Mouse (Mus musculus): Measurements from ENCODE around the gene Trmt1. TPM values are rescaled to one million over a fixed set of nuclear protein-coding genes. Genes with fewer than 3 reads are reported as not detected.

Gene Trmt1
- total RNA-seq, 1 experiment from 2014 or later: 62.2 TPM

Other genes starting within 250 kb of the Trmt1 start
- 45.5 and 55.7 TPM in 2 replicates for gene Ier2, start 23.5 kb upstream of the Trmt1 start, total RNA-seq (2021)
- gene Nacc1, start 1.6 kb downstream of the Trmt1 start, total RNA-seq (2021): 68.3 and 68.8 TPM in 2 replicates
- gene Lyl1, start 15.2 kb downstream of the Trmt1 start, total RNA-seq (2021): 4.2 and 9.4 TPM in 2 replicates
- gene G430095P16Rik, start 36.7 kb downstream of the Trmt1 start, total RNA-seq (2021): 0.52 and 0.90 TPM in 2 replicates
- gene Nfix, start 114.0 kb downstream of the Trmt1 start, total RNA-seq (2021): 124 and 125 TPM in 2 replicates
- gene Dand5, start 136.5 kb downstream of the Trmt1 start, total RNA-seq (2021): 7.1 and 7.4 TPM in 2 replicates
- 44.4 and 45.7 TPM in 2 replicates for gene Gadd45gip1, start 145.2 kb downstream of the Trmt1 start, total RNA-seq (2021)
- gene Rad23a, start 154.4 kb downstream of the Trmt1 start, total RNA-seq (2021): 108 TPM in 2 replicates
- gene Calr, start 160.6 kb downstream of the Trmt1 start, total RNA-seq (2021): 521 and 554 TPM in 2 replicates
- gene Farsa, start 170.7 kb downstream of the Trmt1 start, total RNA-seq (2021): 55.2 and 63.4 TPM in 2 replicates
- 17.4 and 17.6 TPM in 2 replicates for gene Syce2, start 185.8 kb downstream of the Trmt1 start, total RNA-seq (2021)
- 55.4 and 84.8 TPM in 2 replicates for gene Gcdh, start 207.6 kb downstream of the Trmt1 start, total RNA-seq (2021)
- 0.56 and 5.1 TPM in 2 replicates for gene Klf1, start 215.6 kb downstream of the Trmt1 start, total RNA-seq (2021)
- gene Dnase2a, start 222.3 kb downstream of the Trmt1 start, total RNA-seq (2021): 8.3 and 11.0 TPM in 2 replicates